Mouse (Mus musculus) ES-E14 (cell line): ENCODE results near the gene Fam71e1. TPM values are rescaled to one million over a fixed set of nuclear protein-coding genes. Genes with fewer than 3 reads are reported as not detected.

Experiments used
- DNase-seq: peaks from one replicate; pipeline ENCODE4 v3.0.0-alpha.2; 2013; ENCODE audit warnings: low read depth, low spot score
- H3K27ac ChIP-seq: 2 replicates; pipeline ENCODE4 v1.5.1; 2012; ENCODE audit warnings: low read depth, mild to moderate bottlenecking, low read length, moderate library complexity, mixed read lengths; ENCODE audit not compliant: poor library complexity, insufficient read depth, severe bottlenecking
- H3K36me3 ChIP-seq: 2 replicates; pipeline ENCODE4 v1.6.1; 2012; ENCODE audit warnings: mild to moderate bottlenecking, low read length, moderate library complexity, mixed read lengths; ENCODE audit not compliant: control insufficient read depth, poor library complexity, insufficient read depth, severe bottlenecking
- H3K4me1 ChIP-seq, 2 experiments: fragments of 150-350 bp in 1 of 2; sonication (generic) in 1 of 2; 2 replicates each; pipeline ENCODE4 v1.6.1; 2012; ENCODE audit warnings: low read length in 2 of 2, mild to moderate bottlenecking in 1 of 2, mixed read lengths in 1 of 2; ENCODE audit not compliant: control insufficient read depth in 2 of 2, insufficient read depth in 2 of 2, poor library complexity in 1 of 2
- H3K4me3 ChIP-seq, 2 experiments: fragments of 150-350 bp in 1 of 2; sonication (generic) in 1 of 2; 2 replicates each; pipeline ENCODE4 v1.5.1; 2012; ENCODE audit warnings: low read length in 2 of 2, low read depth in 1 of 2, mild to moderate bottlenecking in 1 of 2, mixed read lengths in 1 of 2; ENCODE audit not compliant: insufficient read depth in 1 of 2, poor library complexity in 1 of 2, severe bottlenecking in 1 of 2
- H3K9ac ChIP-seq: 2 replicates; pipeline ENCODE4 v1.6.1; 2012; ENCODE audit warnings: low read depth, mild to moderate bottlenecking, low read length, mixed read lengths; ENCODE audit not compliant: poor library complexity, insufficient read depth, severe bottlenecking
- H3K9me3 ChIP-seq: fragments of 150-350 bp; sonication (generic); 2 replicates; pipeline ENCODE4 v1.6.1; 2012; ENCODE audit warnings: low read depth, mild to moderate bottlenecking, low read length; ENCODE audit not compliant: control insufficient read depth, insufficient read depth
- CHD2 ChIP-seq: IDR thresholded peaks from 2 replicates; pipeline ENCODE4 v1.6.1; 2014; ENCODE audit warnings: mild to moderate bottlenecking, low read depth, low read length, inconsistent platforms
- HCFC1 ChIP-seq: IDR thresholded peaks from 2 replicates; pipeline ENCODE4 v1.6.1; 2012; ENCODE audit warnings: low read length, inconsistent platforms, borderline replicate concordance; ENCODE audit not compliant: insufficient read depth
- MAFK ChIP-seq: IDR thresholded peaks from 2 replicates; pipeline ENCODE4 v1.6.1; 2014; ENCODE audit warnings: mild to moderate bottlenecking, low read depth, low read length, inconsistent platforms; ENCODE audit not compliant: insufficient read depth
- ZC3H11A ChIP-seq: IDR thresholded peaks from 2 replicates; pipeline ENCODE4 v1.6.1; 2012; ENCODE audit warnings: low read depth, mild to moderate bottlenecking, inconsistent platforms, low read length, borderline replicate concordance
- ZNF384 ChIP-seq: IDR thresholded peaks from 2 replicates; pipeline ENCODE4 v1.6.1; 2012; ENCODE audit warnings: low read depth, low read length, inconsistent platforms
- in situ Hi-C, 2 experiments: fragments of 600-800 bp; cut with MboI; formaldehyde crosslinking; loops; one replicate each; pipeline ENCODE4 v1.15.1; 2025; ENCODE audit warnings: low sequenced_read_pairs in 2 of 2, inconsistent platforms in 1 of 2; ENCODE audit not compliant: unreplicated experiment in 2 of 2
- total RNA-seq: library from RNA; depleted of rRNA; stranded (reverse); fragments of 300-350 nt; gene quantifications from 2 replicates; pipeline ENCODE4 v1.2.3, GENCODE M21; 2012; rRNA removed

Gene Fam71e1
- total RNA-seq, 1 experiment: 3.4 TPM

DNA sequence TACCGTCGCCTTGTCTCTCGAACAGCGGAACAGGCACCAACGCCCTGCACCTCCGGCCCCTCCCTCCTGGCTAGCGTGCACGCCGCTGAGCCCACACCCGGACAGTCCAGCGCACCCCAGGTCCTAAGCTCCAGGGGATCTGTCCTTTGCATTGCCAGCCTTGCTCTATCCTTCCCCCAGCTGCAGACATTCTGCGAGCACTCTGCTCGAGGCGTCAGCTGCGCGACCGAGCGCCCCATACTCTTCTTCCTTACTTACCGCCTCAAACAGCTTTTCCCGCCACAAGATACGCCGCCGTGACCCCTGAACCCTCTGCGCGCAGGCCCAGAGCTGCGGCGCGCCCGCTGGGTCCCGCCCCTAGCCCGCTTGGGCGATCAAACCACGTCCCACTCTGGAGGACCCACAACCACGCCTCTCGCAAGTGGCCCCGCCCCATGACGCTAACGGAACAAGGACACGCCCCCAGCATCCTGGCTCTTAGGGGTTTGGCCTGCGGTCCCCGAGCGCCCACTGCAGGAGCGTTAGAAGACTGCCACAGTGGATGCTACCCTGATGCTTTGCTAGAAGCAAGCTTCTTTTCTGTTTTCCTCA, 52.2 kb downstream of the Fam71e1 start, which contains the start of gene Pold1:
Gene Pold1, minus strand, starts transcription at position 353 of the 591 bp plus-strand sequence.
- Histone ChIP-seq H3K4me3 (peak within 1 kb of the TSS; percentile 83 to 89), H3K4me1 (peaks cover 2 to 16% of the 10 kb centered on the region in 2 experiments; a peak in 1 of 4 replicates), H3K27ac (peak within 1 kb of the TSS; percentile 68), H3K36me3 (peaks cover 26% of the 10 kb centered on the region; the same call in 1 of the 2 replicates), H3K9me3 (no peaks in the 10 kb centered on the region), H3K9ac (peak within 1 kb of the TSS; percentile 92)
- in situ Hi-C loops: no loop called here
- TF ChIP-seq HCFC1: no peak
- no peak for TF ChIP-seq MAFK
- TF ChIP-seq ZNF384: no peak
- no peak for TF ChIP-seq ZC3H11A
- no peak for TF ChIP-seq CHD2
- DNase-seq: peak; percentile 100

DNA sequence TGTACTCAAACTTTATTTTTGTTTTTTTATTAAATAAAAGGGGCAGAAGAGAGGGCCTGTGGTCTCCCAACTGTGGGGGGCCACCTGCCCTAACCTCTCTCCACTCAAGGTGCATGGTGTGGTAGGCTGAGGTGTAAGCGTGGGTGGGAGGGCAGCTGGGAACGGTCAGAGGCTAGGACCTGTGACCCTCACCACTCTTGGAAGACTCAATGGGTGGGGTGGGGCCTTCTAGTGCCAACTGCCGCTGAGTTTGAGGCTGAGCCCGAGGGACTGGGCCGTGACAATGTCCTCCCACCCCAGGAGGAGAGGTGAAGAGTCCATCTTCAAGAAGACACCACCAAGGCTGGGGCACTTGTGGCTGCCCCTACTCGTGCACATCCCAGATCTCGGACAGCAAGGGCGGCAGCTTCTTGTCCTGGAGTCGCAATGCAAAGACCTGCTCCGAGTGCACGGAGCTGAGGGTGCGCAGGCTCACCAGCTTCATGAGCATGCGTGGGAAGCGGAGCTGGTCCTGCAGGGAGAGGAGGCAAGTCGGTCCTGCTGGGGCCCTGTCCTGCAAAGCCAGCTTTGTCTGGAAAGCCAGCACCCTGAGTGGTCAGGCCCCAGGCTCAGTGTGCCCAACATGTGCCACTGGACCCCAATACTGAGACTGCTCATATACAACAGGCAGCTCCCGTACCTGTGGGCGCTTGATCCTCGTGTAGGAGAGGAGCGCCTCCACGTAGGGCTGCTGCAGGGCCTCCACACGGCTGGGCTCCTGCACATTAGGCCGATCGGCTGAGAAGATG, 53.4 kb downstream of the Fam71e1 start:
- TF ChIP-seq CHD2 (no peak), MAFK (no peak), ZC3H11A (no peak), HCFC1 (no peak), ZNF384 (no peak)
- Histone ChIP-seq H3K4me3 (no peak overlapping the region), H3K9me3 (no peaks in the 10 kb centered on the region), H3K27ac (no peak overlapping the region), H3K9ac (no peak overlapping the region; the same call in 1 of the 2 replicates), H3K36me3 (peaks cover 24% of the 10 kb centered on the region; the same call in 1 of the 2 replicates), H3K4me1 (peaks cover 2 to 16% of the 10 kb centered on the region in 2 experiments; a peak in 1 of 4 replicates)
- in situ Hi-C loops: no loop called here
- no peak for DNase-seq

DNA sequence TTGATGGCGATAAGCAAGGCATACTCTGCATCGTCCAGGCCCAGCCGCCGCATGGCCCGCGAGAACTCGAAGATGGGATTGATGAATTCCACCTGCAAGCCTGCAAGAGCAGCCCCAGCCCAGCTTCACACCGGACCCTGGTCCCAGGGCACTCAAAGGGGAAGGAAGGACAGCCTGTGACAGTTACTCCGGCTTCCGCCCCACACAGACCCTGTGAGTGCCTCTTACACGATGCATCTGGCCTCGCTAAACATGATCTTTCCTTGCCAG, 54.0 kb downstream of the Fam71e1 start:
- Histone ChIP-seq H3K4me1 (peaks cover 2 to 16% of the 10 kb centered on the region in 2 experiments; a peak in 1 of 4 replicates), H3K9me3 (no peaks in the 10 kb centered on the region), H3K36me3 (peaks cover 24% of the 10 kb centered on the region; the same call in 1 of the 2 replicates), H3K4me3 (no peak overlapping the region), H3K27ac (no peak overlapping the region), H3K9ac (no peak overlapping the region)
- in situ Hi-C loops: no loop called here
- no peak for DNase-seq
- no peak for TF ChIP-seq ZC3H11A
- no peak for TF ChIP-seq CHD2
- TF ChIP-seq HCFC1: no peak
- TF ChIP-seq MAFK: no peak
- TF ChIP-seq ZNF384: no peak

Other genes with a start within 250 kb of the Fam71e1 start
- 0.42 and 0.58 TPM in 2 replicates for gene 1700028J19Rik, start 249.9 kb upstream of the Fam71e1 start, total RNA-seq
- gene 2410002F23Rik, start 249.9 kb upstream of the Fam71e1 start, total RNA-seq: 127 and 194 TPM in 2 replicates
- gene Acp4, start 239.2 kb upstream of the Fam71e1 start, total RNA-seq: 0.18 and 0.58 TPM in 2 replicates
- gene Gm15517, start 235.1 kb upstream of the Fam71e1 start, total RNA-seq: 1.4 TPM in 1 of 2 replicates, not detected in the other
- 2.2 TPM in 2 replicates for gene Clec11a, start 189.7 kb upstream of the Fam71e1 start, total RNA-seq
- gene Shank1, start 186.3 kb upstream of the Fam71e1 start, total RNA-seq: 1.0 and 1.5 TPM in 2 replicates
- 5.8 and 8.0 TPM in 2 replicates for gene Syt3, start 112.5 kb upstream of the Fam71e1 start, total RNA-seq
- gene 1700008O03Rik, start 110.8 kb upstream of the Fam71e1 start, total RNA-seq: 1.4 and 4.8 TPM in 2 replicates
- gene Lrrc4b, start 67.6 kb upstream of the Fam71e1 start, total RNA-seq: 0.18 TPM in 1 of 2 replicates, not detected in the other
- gene Aspdh, start 31.2 kb upstream of the Fam71e1 start, total RNA-seq: not detected in 2 replicates
- gene Josd2, start 28.6 kb upstream of the Fam71e1 start, total RNA-seq: 18.6 and 18.9 TPM in 2 replicates
- 64.2 and 104 TPM in 2 replicates for gene Emc10, start 52 bp upstream of the Fam71e1 start, total RNA-seq
- 0.80 and 1.6 TPM in 2 replicates for gene Mybpc2, start 28.1 kb downstream of the Fam71e1 start, total RNA-seq
- 0.67 and 0.90 TPM in 2 replicates for gene Spib, start 35.5 kb downstream of the Fam71e1 start, total RNA-seq
- 108 and 156 TPM in 2 replicates for gene Pold1, start 52.3 kb downstream of the Fam71e1 start, total RNA-seq
- 78.5 and 144 TPM in 2 replicates for gene Nr1h2, start 57.4 kb downstream of the Fam71e1 start, total RNA-seq
- gene Napsa, start 75.8 kb downstream of the Fam71e1 start, total RNA-seq: 13.7 and 52.5 TPM in 2 replicates
- gene Kcnc3, start 94.1 kb downstream of the Fam71e1 start, total RNA-seq: 9.5 and 12.4 TPM in 2 replicates
- gene Myh14, start 174.3 kb downstream of the Fam71e1 start, total RNA-seq: 7.0 and 9.8 TPM in 2 replicates
- 0.40 and 0.79 TPM in 2 replicates for gene Izumo2, start 212.2 kb downstream of the Fam71e1 start, total RNA-seq